Mouse (Mus musculus) megakaryocyte, embryonic 14.5 days (primary cell): ENCODE measurements around the gene Cnot11.

ENCODE experiments used
- FLI1 ChIP-seq: IDR thresholded peaks from 2 replicates; pipeline ENCODE4 v1.6.1; 2012; ENCODE audit warnings: low read length, inconsistent platforms, mixed read lengths
- GATA1 ChIP-seq: IDR thresholded peaks from 3 replicates; pipeline ENCODE4 v1.6.1; 2012; ENCODE audit warnings: mixed read lengths, low read length, inconsistent platforms, borderline replicate concordance

- TF ChIP-seq GATA1 (no peak), FLI1 (no peak)
Observed at GRCm38 (mm10) chr1:39585416-39585815, 50.6 kb downstream of the Cnot11 start.
